Mouse (Mus musculus): Measurements from ENCODE around the gene Slc12a9.
"Not testable (repeated sequence)": the region's sequence is repeated elsewhere in the genome, so short reads cannot be mapped to it uniquely, and the experiment has no call there.

Slc12a9 gene

DNA sequence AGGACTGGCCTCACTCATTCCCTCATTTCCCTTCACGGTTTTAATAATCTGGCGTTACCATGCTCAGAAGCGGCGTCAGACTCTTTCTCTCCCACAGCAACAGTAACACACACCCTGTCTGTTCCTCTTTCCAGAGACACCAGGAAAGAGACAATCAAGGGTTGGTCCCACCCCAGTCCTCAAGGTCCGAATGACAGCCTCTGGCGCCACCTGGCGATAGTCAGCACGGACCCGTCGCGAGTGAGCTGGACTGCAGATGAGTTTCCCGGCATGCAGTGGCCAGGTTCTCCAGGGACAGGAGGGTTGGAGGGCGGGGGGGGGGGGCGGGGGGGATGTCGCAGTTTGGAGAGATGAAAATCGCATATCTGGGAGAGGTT is 46.8 kb downstream of the Slc12a9 start:
- peak; percentile 93 for DNase-seq

DNA sequence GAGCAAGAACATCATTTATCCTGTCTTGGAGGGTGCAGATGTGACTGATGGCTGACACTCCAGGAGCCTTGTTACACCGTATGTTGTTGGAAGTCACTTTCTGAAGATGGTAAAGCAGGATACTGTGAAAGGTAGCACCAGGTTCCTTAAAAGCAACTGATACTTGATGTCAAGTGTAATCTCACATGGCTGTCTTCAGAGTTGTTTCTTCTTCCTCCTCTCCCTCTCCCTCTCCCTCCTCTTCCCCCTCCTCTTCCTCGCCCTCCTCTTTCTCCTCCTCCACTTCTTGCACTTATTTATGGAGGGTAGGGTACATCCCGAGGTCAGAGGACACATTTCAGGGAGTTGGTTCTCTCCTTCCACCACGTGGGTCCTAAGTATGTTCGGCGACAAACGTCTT is 47.4 kb downstream of the Slc12a9 start:
- no peak for DNase-seq

GRCm38 (mm10) chr5:137285045-137285444 is 48.4 kb downstream of the Slc12a9 start:
- peak; percentile 72 for DNase-seq

- not testable (repeated sequence) for DNase-seq
These were observed 49.0 kb downstream of the Slc12a9 start for GRCm38 (mm10) chr5:137284411-137284810.

DNA sequence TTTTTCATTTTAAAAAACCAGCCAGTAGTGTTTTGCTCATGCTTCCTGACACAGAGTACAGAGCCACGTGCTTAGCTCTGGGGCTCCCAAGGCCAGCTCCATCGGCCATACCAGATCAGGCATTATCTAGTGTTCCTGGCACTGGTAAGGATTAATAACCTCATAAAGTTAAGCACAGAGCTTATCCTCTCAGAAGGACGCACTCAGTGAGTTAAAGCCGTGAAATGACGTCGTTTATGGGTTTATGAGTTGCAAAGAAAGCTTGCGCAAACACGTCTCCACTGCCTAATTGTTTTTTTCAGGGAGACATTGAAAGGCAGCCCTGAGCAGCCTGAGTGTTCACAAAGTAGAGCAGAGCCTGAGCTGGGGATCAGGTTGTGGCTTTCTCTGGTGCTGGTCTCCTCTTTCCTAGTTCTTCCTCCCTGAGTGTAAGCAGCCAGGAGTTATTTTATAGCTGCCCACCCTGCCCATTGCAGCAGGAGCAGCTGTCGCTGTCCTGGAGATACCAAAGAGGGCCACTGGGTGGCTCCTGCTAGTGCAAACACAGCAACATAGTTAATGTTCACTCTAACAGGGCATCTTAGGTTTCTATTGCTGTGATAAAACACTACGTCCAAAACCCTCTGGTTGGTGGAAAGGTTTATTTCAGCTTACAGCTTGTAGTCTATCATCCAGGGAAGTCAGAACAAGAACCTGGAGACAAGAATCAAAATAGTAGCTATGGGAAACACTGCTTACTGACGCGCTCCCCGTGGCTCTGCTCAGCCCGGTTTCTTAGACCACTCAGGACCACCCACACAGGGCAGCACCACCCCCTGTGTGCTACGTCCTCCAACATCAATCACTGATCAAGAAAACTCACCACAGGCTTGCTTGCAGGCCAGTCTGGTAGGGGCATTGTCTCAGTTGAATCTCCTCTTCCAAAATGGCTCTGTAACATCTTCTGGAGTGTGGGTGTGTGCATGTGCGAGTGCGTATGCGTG is 55.7 kb downstream of the Slc12a9 start:
- DNase-seq: peak; percentile 36

- DNase-seq: no peak
These were observed 65.1 kb downstream of the Slc12a9 start for GRCm38 (mm10) chr5:137268131-137268910.

DNA sequence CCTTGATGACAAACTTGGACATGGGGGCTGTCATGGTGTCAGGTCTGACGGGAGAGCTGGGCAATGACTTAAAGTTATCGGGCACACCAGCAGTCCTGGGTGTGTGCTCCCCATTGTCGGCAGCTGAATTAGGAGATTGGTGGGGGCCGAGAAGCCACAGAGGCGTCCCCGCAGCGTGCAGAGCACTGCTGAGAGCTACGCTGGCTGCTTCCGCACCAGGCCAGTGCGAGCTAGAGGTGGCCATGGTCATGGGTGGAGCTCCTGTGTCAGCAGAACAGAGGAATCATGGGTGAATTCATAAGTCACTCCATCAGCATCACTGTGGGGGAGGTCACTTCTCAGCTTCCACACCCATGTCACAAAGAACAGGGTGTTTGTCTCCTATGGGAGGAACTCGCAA is 68.6 kb downstream of the Slc12a9 start:
- DNase-seq: no peak
